Mouse (Mus musculus): ENCODE data around the gene Ndufab1.

Ndufab1 gene

DNA sequence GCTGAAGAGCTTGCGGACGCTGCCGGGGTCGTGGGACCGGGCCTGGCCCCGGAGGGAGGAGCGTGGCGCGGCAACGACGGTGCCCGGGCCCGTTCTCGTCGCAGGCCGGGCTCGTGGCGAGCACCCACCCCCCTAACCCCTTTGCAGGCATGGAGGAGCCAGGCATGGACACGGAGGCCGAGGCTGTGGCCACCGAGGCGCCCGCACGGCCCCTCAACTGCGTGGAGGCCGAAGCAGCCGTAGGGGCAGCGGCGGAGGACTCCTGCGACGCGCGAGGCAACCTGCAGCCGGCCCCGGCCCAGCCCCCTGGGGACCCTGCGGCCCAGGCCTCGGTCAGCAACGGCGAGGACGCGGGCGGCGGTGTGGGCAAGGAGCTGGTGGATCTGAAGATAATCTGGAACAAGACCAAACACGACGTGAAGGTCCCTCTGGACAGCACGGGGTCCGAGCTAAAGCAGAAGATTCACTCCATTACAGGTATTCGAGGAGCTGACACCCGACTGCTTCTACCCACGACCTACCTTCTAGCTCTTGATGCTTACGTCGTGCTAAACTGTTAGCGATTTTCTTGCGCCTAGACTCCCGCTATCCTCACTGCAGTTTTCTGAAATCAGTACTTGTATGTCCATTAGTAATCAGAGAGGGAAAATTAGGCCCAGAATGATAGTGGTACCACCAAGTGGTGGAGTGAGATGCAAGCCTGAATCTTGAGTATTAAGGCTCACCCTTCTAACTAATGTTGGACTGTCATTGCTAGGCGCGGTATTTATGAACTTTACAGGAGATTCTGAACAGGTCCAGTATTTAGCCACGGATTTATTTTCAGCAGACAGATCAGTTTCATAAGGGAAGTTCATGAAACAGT, 33.9 kb downstream of the Ndufab1 start:
- DNase-seq (ENCODE audit: inconsistent ontology term), result peak; percentile 33

- DNase-seq (ENCODE audit: inconsistent ontology term), result peak; percentile 99
Measured at GRCm38 (mm10) chr7:122066945-122067516, 34.7 kb downstream of the Ndufab1 start, which contains the start of the genes Ubfd1 and Ears2. TSS of gene Ubfd1 (plus strand) at chr7:122067175. TSS of gene Ears2 (minus strand) at chr7:122067263.

DNA sequence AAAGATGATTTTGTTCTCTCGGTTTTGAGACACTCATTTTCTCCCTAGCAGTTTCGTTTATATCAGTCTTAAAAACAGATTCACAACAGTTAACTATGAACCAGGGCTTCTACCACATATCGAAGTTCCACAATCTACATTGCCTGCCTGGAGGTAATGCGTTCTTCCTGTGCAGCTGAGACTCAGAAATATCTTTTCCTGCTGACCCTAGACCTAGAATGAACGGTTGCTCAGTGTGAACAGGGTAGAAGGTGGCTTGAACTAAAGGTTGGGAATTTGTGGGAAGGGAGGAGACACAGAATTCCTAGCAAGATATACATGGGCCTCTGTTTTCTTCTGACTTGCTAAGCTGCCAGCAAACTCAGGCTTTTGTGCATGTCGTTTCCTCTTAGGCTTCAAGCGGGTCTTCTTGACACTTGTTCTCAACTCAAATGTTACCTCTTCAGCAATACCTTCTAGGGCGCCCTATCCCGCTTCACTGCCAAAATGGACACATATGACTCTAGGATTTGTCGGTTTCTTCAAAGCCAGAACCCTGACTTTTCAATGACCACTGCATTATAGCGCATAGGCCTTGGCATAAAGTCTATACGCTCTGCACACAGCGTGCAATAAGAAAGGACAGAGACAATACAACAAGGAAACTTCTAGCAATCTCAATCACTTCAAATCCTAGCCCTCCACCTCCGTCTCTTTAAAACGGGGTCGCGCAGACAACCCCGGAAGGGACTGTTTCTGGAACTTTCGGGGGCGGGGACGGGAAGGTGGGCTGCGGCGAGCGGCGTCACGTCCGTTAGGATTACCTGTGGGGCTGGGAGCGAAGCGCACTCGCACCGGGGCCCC, 35.4 kb downstream of the Ndufab1 start:
- DNase-seq (ENCODE audit: inconsistent ontology term), result no peak

DNA sequence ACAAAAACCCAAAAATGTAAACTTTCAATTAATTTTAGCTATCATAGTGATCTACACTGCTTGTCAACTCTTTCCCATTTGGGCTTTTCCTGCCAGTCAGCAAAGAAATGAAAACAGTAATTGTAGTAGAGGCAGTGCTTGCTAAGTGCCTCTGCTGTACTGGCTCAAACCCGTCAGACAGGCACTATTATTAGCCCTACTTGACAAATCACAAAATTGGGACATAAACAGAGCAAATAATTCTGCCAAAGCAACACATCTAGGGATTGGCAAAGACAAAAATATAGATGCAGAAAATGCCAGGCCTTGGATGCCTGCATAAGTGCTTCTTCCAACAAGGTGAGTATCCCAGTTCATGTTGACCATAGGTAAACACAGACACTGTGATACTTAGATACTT, 36.0 kb downstream of the Ndufab1 start:
- no peak for DNase-seq (ENCODE audit: inconsistent ontology term)

DNA sequence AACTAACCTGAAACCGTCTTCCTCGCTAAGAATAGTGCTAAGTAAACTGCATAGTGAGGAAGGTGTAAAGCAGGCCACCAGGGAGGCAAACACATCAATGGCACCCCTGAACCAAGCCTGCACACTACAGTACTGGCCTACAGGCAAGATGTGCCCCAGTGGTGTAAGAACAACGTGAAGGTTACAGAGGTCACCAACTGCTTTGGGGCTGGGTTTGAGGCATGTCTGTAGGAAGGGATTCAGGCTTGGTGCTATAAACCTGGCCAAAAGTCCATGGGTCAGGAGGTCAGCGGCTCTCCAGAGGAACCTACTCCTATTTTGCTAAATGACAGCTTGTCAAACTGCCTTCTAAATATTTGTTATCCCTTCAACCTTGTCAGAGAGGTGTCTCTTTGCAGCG, 45.1 kb downstream of the Ndufab1 start:
- no peak for DNase-seq (ENCODE audit: inconsistent ontology term)

DNA sequence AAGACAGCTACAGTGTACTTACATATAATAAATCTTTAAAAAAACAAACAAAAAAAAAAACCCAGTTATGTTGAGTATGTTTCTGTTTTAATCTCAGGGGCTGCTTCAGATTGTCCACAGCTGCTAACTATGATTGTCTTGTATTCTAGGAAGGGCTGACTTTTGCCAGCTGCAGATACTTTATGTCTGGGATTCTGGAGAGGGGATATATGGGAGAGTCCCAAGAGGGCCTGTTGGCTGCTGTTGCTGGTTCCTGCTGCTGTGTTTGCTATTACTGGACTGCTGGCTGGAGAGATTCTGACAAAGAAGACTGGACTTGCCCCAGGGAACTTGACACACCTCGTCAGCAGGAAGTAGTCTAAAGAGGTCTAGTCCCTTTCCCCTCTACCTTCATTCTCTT, 50.9 kb downstream of the Ndufab1 start:
- DNase-seq (ENCODE audit: inconsistent ontology term), result no peak

DNA sequence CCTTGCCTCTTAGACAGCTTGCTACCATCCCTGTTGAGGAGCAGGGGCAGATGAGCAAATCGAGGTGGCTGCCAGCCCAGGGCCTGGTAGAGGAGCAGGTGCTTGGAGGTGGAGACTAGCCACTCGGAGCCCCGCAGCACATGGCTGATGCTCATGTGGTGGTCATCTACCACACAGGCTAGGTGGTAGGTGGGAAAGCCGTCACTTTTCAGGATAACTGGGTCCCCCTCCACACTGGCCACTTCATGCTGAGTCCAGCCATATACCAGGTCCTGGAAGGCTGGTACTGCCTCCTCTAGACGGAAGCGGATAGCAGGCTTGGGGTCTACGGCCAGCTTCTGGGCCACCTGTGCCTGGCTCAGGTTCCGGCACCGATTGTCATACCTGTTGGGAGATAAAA, 53.5 kb downstream of the Ndufab1 start:
- no peak for DNase-seq (ENCODE audit: inconsistent ontology term)

DNA sequence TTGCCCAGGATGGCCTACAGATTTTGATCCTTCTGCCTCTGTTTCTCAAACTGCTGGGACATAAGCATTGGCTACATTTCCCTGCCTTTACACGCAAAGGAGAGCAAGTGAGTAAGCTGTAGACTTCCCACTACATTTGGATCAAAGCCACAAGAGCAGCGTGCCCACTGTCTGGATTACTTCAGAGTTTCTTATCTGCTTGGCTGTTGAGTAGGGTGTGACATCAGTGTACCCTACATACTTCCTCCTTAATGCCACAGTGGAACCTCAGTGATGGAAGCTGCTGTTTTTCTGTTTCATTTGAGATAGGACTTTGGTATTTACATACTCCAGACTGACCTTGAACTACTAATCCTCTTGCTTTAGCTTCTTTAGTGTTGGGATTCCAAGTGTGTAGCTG, 54.9 kb downstream of the Ndufab1 start:
- no peak for DNase-seq (ENCODE audit: inconsistent ontology term)

DNA sequence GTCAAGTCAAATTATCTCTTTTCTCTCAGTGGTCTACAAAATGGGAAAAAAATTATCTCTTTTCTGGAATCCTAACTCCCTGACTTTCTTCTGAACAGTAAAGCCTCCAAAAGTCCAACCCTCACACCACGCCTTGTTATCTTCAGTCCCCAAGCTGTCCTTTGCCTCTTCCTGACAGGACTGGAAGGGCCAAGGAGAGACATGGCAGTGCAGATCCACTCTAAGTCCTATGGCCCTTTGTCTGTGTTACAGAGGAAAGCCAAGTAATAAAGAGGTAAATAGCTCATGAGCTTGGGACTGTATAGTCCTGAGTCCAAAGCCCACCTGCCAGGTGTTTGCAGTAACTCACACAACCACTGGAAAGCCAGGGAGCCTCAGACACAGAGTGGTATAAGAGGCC, 56.0 kb downstream of the Ndufab1 start:
- no peak for DNase-seq (ENCODE audit: inconsistent ontology term)

GRCm38 (mm10) chr7:122045181-122045634, 56.5 kb downstream of the Ndufab1 start:
- DNase-seq (ENCODE audit: inconsistent ontology term), result peak; percentile 6

DNA sequence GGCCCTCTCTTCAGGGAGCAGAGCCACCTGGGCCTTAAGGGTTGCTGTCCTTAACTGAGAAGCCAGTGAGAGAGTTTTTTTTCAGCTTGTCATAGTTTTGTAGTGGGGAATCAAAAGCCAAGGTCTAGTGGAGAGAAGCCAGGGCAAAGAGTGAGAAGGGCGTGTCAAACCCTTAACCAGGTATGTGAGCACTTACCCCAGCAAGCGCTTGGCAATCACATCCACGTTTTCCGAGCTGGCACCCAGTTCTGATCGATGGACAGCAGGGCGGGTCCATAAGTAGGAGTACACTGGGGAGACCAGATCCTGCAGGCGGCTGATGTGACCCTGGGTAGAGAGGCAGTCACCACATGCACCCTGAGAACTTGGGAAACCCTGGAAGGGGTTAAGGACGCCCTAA, 57.6 kb downstream of the Ndufab1 start:
- DNase-seq (ENCODE audit: inconsistent ontology term), result no peak
